Mouse (Mus musculus): ENCODE data around the gene Cebpz. TPM values are rescaled to one million over a fixed set of nuclear protein-coding genes. Genes with fewer than 3 reads are reported as not detected.
A peak's percentile ranks its signal among the peaks of the same experiment; 100 is the strongest.

Cebpz gene
- total RNA-seq, 2 experiments from 2014 or later, result 27.1 to 31.5 TPM

DNA sequence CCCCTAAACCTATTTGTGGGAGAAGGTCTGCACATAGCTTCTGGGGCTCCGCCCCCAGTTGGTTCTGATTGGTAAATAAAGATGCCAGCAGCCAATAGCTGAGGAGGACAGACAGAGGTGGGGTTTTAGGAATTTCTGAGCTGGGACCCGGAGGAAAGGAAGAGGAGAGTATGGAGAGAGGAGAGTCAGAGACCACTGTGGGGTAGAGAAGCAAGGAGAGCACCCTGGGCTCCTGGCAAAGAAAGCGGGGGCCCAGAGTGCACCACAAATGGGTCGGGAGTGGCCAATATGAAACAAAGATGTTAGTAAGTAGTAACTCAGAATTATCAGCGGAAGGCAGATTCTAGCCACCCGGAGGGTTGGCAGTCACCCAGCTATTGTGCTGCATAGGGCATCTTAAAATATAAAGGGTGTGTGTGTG is 24.0 kb downstream of the Cebpz start:
- DNase-seq (ENCODE audit: low spot score in 2 of 2), result no peak
- intact Hi-C loops (cut with DNase I), result no loop called here

DNA sequence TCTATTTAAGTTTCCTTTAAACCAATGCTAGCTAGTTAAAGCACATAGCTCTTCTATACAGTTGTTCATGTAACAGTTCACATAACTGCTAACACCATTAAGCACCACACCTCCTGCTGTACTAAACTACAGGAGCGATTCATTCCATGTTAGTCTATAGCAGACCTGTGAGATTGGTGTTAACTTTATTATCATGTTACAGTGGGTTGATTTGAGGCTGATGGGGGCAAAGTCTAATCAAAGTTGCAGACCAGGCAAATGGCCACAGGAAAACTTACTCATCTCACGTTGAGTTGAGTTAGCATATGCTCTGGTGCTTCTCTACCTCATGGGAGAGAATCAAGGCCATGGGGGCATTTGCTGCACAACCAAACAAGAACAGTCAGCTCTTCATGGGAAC is 27.5 kb downstream of the Cebpz start:
- DNase-seq (ENCODE audit: low spot score in 2 of 2), result no peak
- intact Hi-C loops (cut with DNase I), result no loop called here

DNA sequence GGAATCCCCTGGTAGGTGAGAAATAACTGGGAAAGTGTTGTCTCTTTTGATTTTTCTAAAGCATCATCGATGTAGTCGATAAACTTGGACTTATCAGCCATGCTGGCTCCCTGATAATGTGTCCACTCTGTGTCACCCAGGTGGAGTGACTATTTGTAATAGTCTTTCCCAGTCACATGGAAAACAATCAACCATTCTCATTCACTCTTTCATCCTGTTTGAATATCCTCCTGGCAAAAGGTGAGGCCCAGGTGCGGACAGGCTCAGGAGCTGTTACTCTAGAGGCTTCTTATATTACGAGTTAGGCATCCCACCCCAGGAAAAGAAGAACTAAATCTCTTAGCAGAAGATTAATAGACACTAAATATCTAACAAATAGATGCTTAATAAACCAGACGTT is 30.0 kb downstream of the Cebpz start, which contains the start of gene Sult6b1:
Sult6b1 (minus strand) TSS at position 101 of the 400 bp plus-strand sequence.
- intact Hi-C loops (cut with DNase I), result no loop called here
- no peak for DNase-seq (ENCODE audit: low spot score in 2 of 2)

DNA sequence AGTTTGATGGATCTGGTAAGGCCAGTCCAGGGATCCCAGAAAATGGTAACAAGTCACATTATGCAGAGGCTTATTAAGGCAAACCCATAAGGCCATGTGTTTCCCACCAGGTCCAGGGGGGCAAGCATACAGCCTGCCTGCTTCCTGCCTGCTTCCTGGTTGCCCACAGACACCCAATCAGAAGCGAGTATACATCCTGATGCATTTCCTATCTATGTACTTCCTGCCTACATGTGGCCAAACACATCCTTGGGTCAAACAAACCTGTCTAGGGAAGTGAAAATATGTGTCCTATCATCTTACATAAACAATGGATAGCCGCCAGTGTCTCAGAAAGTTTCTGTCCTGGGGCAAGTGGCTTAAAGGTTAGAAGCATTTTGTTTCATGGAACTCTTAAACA is 33.7 kb downstream of the Cebpz start:
- no peak for DNase-seq (ENCODE audit: low spot score in 2 of 2)
- intact Hi-C loops (cut with DNase I), result no loop called here

DNA sequence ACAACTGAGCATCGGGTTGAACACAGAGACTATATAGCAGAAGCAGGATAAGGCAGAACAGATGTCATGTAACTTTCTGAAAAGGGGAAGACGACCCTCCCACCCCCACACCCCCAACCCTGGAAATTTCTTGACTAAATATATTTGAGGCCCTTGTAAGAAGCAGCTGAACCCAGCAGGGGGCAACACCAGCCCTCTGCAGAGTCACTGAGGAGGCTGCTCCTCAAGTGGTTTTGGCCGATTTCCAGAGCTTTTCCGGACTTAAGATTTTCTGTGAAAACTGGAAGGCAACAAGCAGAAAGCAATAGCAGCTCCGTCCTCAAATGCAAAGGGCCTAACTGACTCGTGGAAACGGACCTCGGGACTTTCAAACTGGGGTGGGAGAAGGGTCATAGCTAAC is 41.5 kb downstream of the Cebpz start:
- intact Hi-C loops (cut with DNase I), result no loop called here
- no peak for DNase-seq (ENCODE audit: low spot score in 2 of 2)

DNA sequence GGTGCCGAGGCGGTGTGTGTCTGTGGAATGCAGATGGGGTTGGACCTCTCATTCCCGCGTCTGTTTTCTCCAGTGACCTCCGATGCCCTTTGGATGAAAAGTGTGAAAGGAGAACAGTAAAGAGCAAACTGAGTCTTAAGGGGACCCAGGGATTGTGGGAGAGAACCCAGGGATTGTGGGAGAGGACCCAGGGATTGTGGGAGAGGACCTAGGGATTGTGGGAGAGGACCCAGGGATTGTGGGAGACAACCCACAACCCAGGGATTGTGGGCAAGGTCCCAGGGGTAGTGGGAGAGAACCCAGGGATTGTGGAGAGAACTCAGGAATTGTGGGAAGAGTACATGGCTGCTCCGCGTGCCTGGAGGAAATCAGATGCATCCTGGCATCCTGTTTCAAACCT is 41.9 kb downstream of the Cebpz start:
- intact Hi-C loops (cut with DNase I), result no loop called here
- DNase-seq (ENCODE audit: low spot score in 2 of 2), result no peak

DNA sequence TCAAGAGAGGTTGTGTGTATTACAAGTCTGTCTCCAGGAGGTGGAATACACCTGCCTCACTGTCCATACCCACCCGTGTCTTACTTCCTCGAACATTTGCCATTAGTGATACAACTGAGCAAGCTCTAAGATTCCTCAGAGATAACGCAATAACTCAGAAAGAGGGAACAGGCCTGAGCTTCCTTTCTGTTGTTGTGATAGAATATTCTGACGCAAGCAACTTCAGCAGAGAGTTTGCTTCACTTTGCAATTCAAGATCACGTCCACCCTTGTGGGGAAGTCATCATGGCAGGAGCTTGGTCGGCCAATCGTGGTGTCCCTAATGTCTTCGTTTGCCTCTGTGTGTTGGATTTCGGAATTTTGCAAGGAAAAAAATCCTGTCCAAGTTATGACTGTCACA is 45.8 kb downstream of the Cebpz start:
- intact Hi-C loops (cut with DNase I), result no loop called here
- DNase-seq (ENCODE audit: low spot score in 2 of 2), result no peak

DNA sequence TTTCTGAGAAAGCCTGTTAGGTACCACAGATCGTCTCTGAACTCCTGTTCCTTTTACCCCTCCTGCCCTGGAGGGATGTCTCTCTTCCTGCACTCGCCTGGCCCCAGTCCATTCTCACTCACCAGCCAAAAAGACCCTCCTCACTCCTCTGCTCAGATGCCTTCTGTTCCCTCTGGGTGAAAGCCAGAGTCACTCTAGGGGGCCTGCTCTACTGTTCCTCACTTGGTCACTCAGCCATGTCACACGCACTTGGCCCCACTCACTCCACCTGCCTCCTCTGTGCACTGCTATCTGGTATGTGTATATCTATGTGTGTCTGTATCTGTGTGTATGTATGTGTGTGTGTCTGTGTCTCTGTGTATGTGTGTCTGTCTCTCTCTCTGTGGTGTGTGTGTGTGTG is 47.7 kb downstream of the Cebpz start:
- no peak for DNase-seq (ENCODE audit: low spot score in 2 of 2)
- intact Hi-C loops (cut with DNase I), result no loop called here

DNA sequence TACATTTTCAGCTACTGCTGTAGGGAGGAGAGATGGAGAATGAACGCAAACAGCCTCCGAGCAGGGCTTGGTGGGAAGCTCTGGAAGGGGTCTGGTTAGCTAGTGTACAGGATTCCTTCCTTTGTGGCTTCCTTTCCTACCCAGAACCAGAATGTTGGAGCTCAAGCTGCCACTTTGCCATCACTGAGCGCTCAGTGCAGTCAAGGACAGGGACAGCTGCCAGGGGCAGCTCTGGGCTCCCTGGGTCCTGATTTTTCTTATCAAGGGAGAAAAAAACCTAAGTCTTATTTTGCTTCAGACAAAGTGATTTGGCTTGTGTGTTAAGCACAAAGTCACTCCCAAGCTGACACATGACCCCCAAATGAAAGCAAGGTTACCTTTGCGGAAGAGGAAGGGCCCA is 48.3 kb downstream of the Cebpz start:
- no peak for DNase-seq (ENCODE audit: low spot score in 2 of 2)
- intact Hi-C loops (cut with DNase I), result no loop called here

DNA sequence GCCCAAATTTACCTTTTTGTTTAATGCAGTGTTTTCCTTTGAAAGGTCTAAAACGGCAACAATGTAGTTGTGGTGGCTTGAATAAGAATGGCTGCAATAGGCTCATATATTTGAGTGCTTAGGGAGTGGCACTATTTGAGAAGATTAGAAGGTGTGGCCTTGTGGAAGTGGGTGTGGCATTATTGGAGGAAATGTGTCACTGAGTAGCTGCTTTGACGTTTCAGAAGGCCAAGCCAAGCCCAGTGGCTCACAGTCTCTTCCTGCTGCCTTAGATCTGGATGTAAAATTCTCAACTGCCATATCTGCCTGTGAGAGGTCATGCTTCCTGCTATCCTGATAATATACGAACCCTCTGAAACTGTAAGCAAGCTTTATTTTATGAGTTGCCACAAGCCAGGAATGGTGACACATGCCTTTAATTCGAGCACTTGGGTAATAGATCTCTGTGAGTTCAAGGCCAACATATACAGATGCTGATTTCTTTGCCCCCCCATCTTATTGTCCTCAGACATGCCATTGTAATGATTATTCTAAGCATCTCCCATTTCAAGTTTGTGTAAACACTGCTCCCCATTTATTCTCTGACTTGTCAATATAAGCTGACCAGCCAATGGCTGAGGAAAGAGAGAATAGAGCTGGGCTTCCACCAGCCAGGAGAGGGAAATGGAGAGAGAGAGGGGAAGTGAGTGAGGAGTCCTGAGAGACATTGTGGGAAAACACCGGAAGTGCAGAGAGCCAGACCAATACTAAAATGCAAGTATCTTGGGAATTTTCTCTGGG is 51.4 kb downstream of the Cebpz start:
- intact Hi-C loops (cut with DNase I), result no loop called here
- DNase-seq (ENCODE audit: low spot score in 2 of 2), result no peak

DNA sequence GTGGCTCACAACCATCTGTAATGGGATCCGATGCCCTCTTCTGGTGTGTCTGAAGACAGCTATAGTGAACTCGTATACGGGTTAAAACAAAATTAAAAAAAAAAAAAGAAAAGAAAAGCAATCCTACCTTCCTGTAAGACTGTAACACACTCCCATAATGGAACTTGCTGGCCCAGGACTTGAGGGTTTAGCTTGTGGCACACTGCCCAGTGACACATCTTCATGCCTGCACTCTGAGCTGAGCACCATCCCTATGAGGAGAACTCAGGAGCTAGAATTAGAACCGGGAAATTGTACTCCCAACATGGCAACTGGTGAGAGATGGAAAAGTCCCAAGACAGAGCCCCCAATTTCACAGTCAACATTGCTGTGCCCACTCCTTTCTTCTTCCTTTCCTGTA is 53.6 kb downstream of the Cebpz start:
- DNase-seq (ENCODE audit: low spot score in 2 of 2), result no peak
- intact Hi-C loops (cut with DNase I), result no loop called here

DNA sequence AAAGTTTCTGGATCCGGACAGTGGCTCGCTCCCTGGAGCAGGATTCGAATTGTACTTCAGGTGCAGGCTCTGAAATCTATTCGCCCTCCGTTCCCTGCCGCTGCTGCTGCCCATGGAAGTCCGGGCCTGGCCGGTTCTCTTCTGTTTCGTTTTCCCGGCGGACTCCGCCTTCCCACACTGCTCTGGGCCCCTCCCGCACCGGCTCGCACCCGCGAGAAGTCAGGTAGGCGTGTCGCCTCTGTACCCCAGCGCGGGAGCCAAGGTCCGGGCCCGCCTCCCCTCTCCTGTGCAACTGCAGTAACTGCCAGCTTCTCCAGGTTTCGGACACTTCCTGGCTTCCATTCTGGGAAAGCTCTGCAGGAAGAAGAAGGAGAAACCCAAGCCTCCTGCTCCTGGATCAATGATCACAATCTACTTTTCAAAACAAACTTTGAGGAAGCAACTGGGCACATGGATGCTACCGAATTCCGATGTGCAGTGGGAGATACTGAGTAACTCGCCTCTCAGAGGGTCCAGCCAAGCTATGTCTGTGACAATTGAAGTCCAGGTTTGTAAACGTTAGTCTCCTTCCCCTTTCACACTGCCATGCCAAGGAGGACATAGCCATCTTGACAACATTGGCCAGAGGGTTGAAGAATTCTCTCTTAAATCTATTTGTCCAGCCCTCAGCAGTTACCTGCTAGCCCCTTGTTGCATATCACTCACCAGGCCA is 54.3 kb downstream of the Cebpz start, which contains the start of gene Eif2ak2:
Eif2ak2 (minus strand) TSS at position 173 of the 712 bp plus-strand sequence.
- intact Hi-C loops (cut with DNase I), result no loop called here

DNA sequence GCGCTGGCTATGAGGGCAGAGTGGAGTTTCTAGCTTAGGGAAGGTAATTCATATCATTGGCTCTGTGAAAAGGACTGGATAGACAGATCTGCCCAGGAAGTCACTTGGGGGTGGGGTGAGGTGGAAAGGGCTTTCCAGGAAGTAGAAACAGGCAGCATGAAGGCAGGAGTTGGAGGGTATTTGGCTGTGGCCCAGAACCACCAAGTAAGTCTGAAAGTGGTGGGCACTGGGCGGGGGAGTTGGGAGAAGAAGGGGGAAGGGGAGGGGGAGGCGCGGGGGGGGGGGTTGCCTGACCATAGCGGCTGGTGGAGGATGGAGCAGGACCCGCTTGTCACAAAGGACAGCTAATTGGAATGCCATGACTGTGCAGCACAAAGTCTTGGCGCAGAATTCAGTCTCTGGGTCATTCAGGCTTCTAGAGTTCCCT is 55.0 kb downstream of the Cebpz start:
- intact Hi-C loops (cut with DNase I), result no loop called here
- DNase-seq (ENCODE audit: low spot score in 2 of 2), result no peak

More for the DNA sequence above, 54.3 kb downstream of the Cebpz start, which contains the start of gene Eif2ak2:
- DNase-seq (ENCODE audit: low spot score in 2 of 2), result peak; percentile 38 to 51

DNA sequence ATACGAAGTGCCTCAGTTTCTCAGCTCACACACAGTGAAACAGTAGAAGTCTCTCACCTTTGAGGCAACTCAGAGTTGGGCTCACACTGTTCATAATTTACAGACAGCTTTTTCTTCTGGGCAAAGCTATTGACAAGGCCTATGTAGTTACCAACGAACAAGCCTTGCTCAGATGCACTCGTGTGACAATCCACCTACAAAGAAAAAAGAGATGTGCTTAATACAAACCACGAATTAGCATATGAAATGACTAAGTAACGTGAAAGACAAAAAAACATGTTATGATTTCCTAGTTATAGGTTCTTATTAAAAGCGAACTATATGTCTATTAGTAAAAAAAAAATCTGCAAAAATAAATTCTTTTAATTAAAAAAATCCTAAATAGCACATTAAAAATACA is 63.0 kb downstream of the Cebpz start:
- DNase-seq (ENCODE audit: low spot score in 2 of 2), result no peak
- intact Hi-C loops (cut with DNase I), result no loop called here

Other genes with a start within 250 kb of the Cebpz start
- gene Strn, start 199.9 kb downstream of the Cebpz start, total RNA-seq (2021), result 10 to 100 TPM; 61.8 to 79.9 TPM
- 10 to 100 TPM; 55.4 to 60.1 TPM for gene Heatr5b, start 101.7 kb downstream of the Cebpz start, total RNA-seq (2021)
- 10 to 100 TPM; 35.9 to 44.5 TPM for gene Gpatch11, start 101.5 kb downstream of the Cebpz start, total RNA-seq (2021)
- gene Eif2ak2, start 54.5 kb downstream of the Cebpz start, total RNA-seq (2021), result 1 to 10 TPM; 3.6 to 4.6 TPM
- under 1 TPM in 1 of 2 experiments, not detected in 1; 0.44 TPM for gene Sult6b1, start 30.1 kb downstream of the Cebpz start, total RNA-seq (2021)
- gene Cebpzos, start 20.6 kb downstream of the Cebpz start, total RNA-seq (2021), result 10 to 100 TPM; 27.5 to 28.0 TPM
- gene Ndufaf7, start 70 bp upstream of the Cebpz start, total RNA-seq (2021), result 10 to 100 TPM; 53.7 to 58.1 TPM
- gene Prkd3, start 83.8 kb upstream of the Cebpz start, total RNA-seq (2021), result 10 to 100 TPM; 10.1 to 10.2 TPM
- 10 to 100 TPM in 1 of 2 experiments, 1 to 10 TPM in 1; 8.4 to 10.2 TPM for gene Qpct, start 114.8 kb upstream of the Cebpz start, total RNA-seq (2021)

All from left cerebral cortex, postnatal 36 days (tissue).